Mouse (Mus musculus) lung, embryonic 15.5 days (tissue): ENCODE results near the gene Ninl. TPM values are rescaled to one million over a fixed set of nuclear protein-coding genes. Genes with fewer than 3 reads are reported as not detected.

Experiments used
- ATAC-seq: fragments of 200-750 bp; cut with Nextera tagmentation; 2 replicates; pipeline ENCODE4 v1.8.0; 2017; ENCODE audit warnings: moderate number of reproducible peaks, borderline replicate concordance; ENCODE audit not compliant: low FRiP score, low TSS enrichment; ENCODE audit errors: extremely low read depth
- H3K27ac ChIP-seq: fragments of 300-500 bp; sonication (generic); 2 replicates; pipeline ENCODE4 v1.5.1; 2015; ENCODE audit warnings: moderate library complexity, mild to moderate bottlenecking, inconsistent platforms
- H3K27me3 ChIP-seq: fragments of 300-500 bp; sonication (generic); 2 replicates; pipeline ENCODE4 v1.6.1; 2015; ENCODE audit warnings: inconsistent platforms
- H3K36me3 ChIP-seq: fragments of 300-500 bp; sonication (generic); 2 replicates; pipeline ENCODE4 v1.6.1; 2015; ENCODE audit warnings: inconsistent platforms
- H3K4me1 ChIP-seq: fragments of 300-500 bp; sonication (generic); 2 replicates; pipeline ENCODE4 v1.6.1; 2015; ENCODE audit warnings: inconsistent platforms
- H3K4me2 ChIP-seq: fragments of 300-500 bp; sonication (generic); 2 replicates; pipeline ENCODE4 v1.6.1; 2015; ENCODE audit warnings: inconsistent platforms, mild to moderate bottlenecking, moderate library complexity
- H3K4me3 ChIP-seq: fragments of 300-500 bp; sonication (generic); 2 replicates; pipeline ENCODE4 v1.5.1; 2015; ENCODE audit warnings: mild to moderate bottlenecking, inconsistent platforms
- H3K9ac ChIP-seq: fragments of 300-500 bp; sonication (generic); 2 replicates; pipeline ENCODE4 v1.6.1; 2015; ENCODE audit warnings: inconsistent platforms
- H3K9me3 ChIP-seq: fragments of 300-500 bp; sonication (generic); 2 replicates; pipeline ENCODE4 v1.6.1; 2016; ENCODE audit warnings: inconsistent platforms
- WGBS: fragments of 180-500 bp; shearing (Covaris S2); methylation state at CpG from one replicate; pipeline ENCODE4 v1.1.7; 2015; 5-methylcytosine and 5-hydroxymethylcytosine counted together
- polyA plus RNA-seq: library from polyadenylated mRNA; unstranded; fragments of >200 nt; fragmentation: Nextera tagmentation; extraction: Ambion mirVana; gene quantifications from 2 replicates; pipeline ENCODE4 v1.2.1, GENCODE M21; 2015

Ninl gene
- polyA plus RNA-seq = 11.1 and 11.3 TPM in 2 replicates

GRCm38 (mm10) chr2:151039232-151039695, at the start of gene Ninl, which contains the start of gene Nanp:
Gene Ninl, minus strand, starts transcription at chr2:151039382.
Gene Nanp, minus strand, starts transcription at chr2:151039398.
- Histone ChIP-seq H3K27ac (peak within 1 kb of the TSS; percentile 78), H3K9me3 (no peaks in the 10 kb centered on the region), H3K27me3 (no peaks in the 10 kb centered on the region), H3K4me2 (peak within 1 kb of the TSS; percentile 77), H3K4me1 (peaks cover 16% of the 10 kb centered on the region; the same call in 1 of the 2 replicates), H3K4me3 (peak within 1 kb of the TSS; percentile 96), H3K9ac (peak within 1 kb of the TSS; percentile 98), H3K36me3 (no peaks in the 10 kb centered on the region)
- ATAC-seq = peak; percentile 96
- WGBS = 1% methylated on average over 34 of the region's 34 CpGs

GRCm38 (mm10) chr2:151056637-151057036, 17.5 kb upstream of the Ninl start:
- Histone ChIP-seq H3K27ac (no peak overlapping the region), H3K36me3 (no peaks in the 10 kb centered on the region), H3K9me3 (no peaks in the 10 kb centered on the region), H3K27me3 (no peaks in the 10 kb centered on the region), H3K4me3 (no peak overlapping the region), H3K9ac (no peak overlapping the region), H3K4me2 (no peak overlapping the region), H3K4me1 (no peaks in the 10 kb centered on the region)
- ATAC-seq = no peak
- 82% methylated on average over 1 of the region's 1 CpGs for WGBS

- no peak overlapping the region for H3K27ac ChIP-seq
- WGBS = 86% methylated on average over 1 of the region's 1 CpGs
- peaks cover 16% of the 10 kb centered on the region; the same call in 1 of the 2 replicates for H3K4me1 ChIP-seq
- no peaks in the 10 kb centered on the region for H3K9me3 ChIP-seq
- H3K4me3 ChIP-seq = no peak overlapping the region
- H3K36me3 ChIP-seq = no peaks in the 10 kb centered on the region
- ATAC-seq = no peak
- H3K27me3 ChIP-seq = no peaks in the 10 kb centered on the region
- H3K4me2 ChIP-seq = no peak overlapping the region
- no peak overlapping the region for H3K9ac ChIP-seq
Observed at GRCm38 (mm10) chr2:151040411-151040810, 1.2 kb upstream of the Ninl start.

- no peaks in the 10 kb centered on the region for H3K9me3 ChIP-seq
- peak overlapping the region; percentile 77 for H3K4me2 ChIP-seq
- H3K27me3 ChIP-seq = no peaks in the 10 kb centered on the region
- no peak for ATAC-seq
- H3K27ac ChIP-seq = peak overlapping the region; percentile 41; the same call in 1 of the 2 replicates
- no peaks in the 10 kb centered on the region for H3K36me3 ChIP-seq
- peak overlapping the region; percentile 96 for H3K4me3 ChIP-seq
- 33% methylated on average over 8 of the region's 8 CpGs for WGBS
- peak overlapping the region; percentile 72 for H3K9ac ChIP-seq
- H3K4me1 ChIP-seq = peaks cover 16% of the 10 kb centered on the region; the same call in 1 of the 2 replicates
Observed at GRCm38 (mm10) chr2:151039726-151040125, 544 bp upstream of the Ninl start.

GRCm38 (mm10) chr2:151038811-151039222, 365 bp downstream of the Ninl start:
- Histone ChIP-seq H3K27ac (peak overlapping the region; percentile 78), H3K9ac (peak overlapping the region; percentile 98), H3K4me3 (peak overlapping the region; percentile 96), H3K27me3 (no peaks in the 10 kb centered on the region), H3K4me1 (peaks cover 16% of the 10 kb centered on the region; the same call in 1 of the 2 replicates), H3K4me2 (peak overlapping the region; percentile 77), H3K36me3 (no peaks in the 10 kb centered on the region), H3K9me3 (no peaks in the 10 kb centered on the region)
- under 1% methylated on average over 29 of the region's 30 CpGs for WGBS
- ATAC-seq = peak; percentile 77

GRCm38 (mm10) chr2:151037876-151038552, 1.2 kb downstream of the Ninl start:
- H3K9ac ChIP-seq = peak overlapping the region; percentile 98
- peak overlapping the region; percentile 77 for H3K4me2 ChIP-seq
- no peaks in the 10 kb centered on the region for H3K27me3 ChIP-seq
- no peak for ATAC-seq
- no peak overlapping the region for H3K27ac ChIP-seq
- H3K4me1 ChIP-seq = peaks cover 16% of the 10 kb centered on the region; the same call in 1 of the 2 replicates
- no peaks in the 10 kb centered on the region for H3K9me3 ChIP-seq
- H3K4me3 ChIP-seq = peak overlapping the region; percentile 96
- no peaks in the 10 kb centered on the region for H3K36me3 ChIP-seq
- 46% methylated on average over 18 of the region's 18 CpGs for WGBS

- H3K4me2 ChIP-seq = peak overlapping the region; percentile 77; the same call in 1 of the 2 replicates
Observed at GRCm38 (mm10) chr2:151037292-151037691, 1.9 kb downstream of the Ninl start.

GRCm38 (mm10) chr2:151036721-151037120, 2.5 kb downstream of the Ninl start:
- 83% methylated on average over 2 of the region's 2 CpGs for WGBS
- Histone ChIP-seq H3K4me1 (peaks cover 16% of the 10 kb centered on the region; the same call in 1 of the 2 replicates), H3K4me2 (no peak overlapping the region), H3K36me3 (no peaks in the 10 kb centered on the region), H3K4me3 (no peak overlapping the region), H3K9me3 (no peaks in the 10 kb centered on the region), H3K27me3 (no peaks in the 10 kb centered on the region), H3K9ac (no peak overlapping the region), H3K27ac (no peak overlapping the region)
- no peak for ATAC-seq

More at GRCm38 (mm10) chr2:151037292-151037691, 1.9 kb downstream of the Ninl start:
- Histone ChIP-seq H3K36me3 (no peaks in the 10 kb centered on the region), H3K27ac (no peak overlapping the region), H3K9me3 (no peaks in the 10 kb centered on the region), H3K9ac (no peak overlapping the region), H3K4me1 (peaks cover 16% of the 10 kb centered on the region; the same call in 1 of the 2 replicates), H3K4me3 (no peak overlapping the region), H3K27me3 (no peaks in the 10 kb centered on the region)
- WGBS = 97% methylated on average over 1 of the region's 1 CpGs
- no peak for ATAC-seq

- peaks cover 12% of the 10 kb centered on the region; the same call in 1 of the 2 replicates for H3K4me1 ChIP-seq
- H3K27me3 ChIP-seq = no peaks in the 10 kb centered on the region
- H3K9me3 ChIP-seq = no peaks in the 10 kb centered on the region
- H3K4me2 ChIP-seq = no peak overlapping the region
- H3K4me3 ChIP-seq = no peak overlapping the region
- no peak overlapping the region for H3K27ac ChIP-seq
- 95% methylated on average over 3 of the region's 3 CpGs for WGBS
- no peak overlapping the region for H3K9ac ChIP-seq
- 0 out of 2 replicates have a peak, but pooled peaks cover under 1% of the 10 kb centered on the region for H3K36me3 ChIP-seq
- ATAC-seq = no peak
Observed at GRCm38 (mm10) chr2:151034435-151034834, 4.7 kb downstream of the Ninl start.

GRCm38 (mm10) chr2:151021158-151021557, 18.0 kb downstream of the Ninl start:
- H3K4me2 ChIP-seq = no peak overlapping the region
- H3K9me3 ChIP-seq = no peaks in the 10 kb centered on the region
- H3K36me3 ChIP-seq = no peaks in the 10 kb centered on the region
- WGBS = 86% methylated on average over 10 of the region's 10 CpGs
- H3K27ac ChIP-seq = no peak overlapping the region
- H3K4me3 ChIP-seq = no peak overlapping the region
- H3K27me3 ChIP-seq = no peaks in the 10 kb centered on the region
- ATAC-seq = no peak
- no peaks in the 10 kb centered on the region for H3K4me1 ChIP-seq
- H3K9ac ChIP-seq = no peak overlapping the region

GRCm38 (mm10) chr2:151015316-151015715, 23.9 kb downstream of the Ninl start:
- H3K4me1 ChIP-seq = no peaks in the 10 kb centered on the region
- 76% methylated on average over 2 of the region's 2 CpGs for WGBS
- no peak overlapping the region for H3K4me3 ChIP-seq
- no peaks in the 10 kb centered on the region for H3K27me3 ChIP-seq
- H3K9ac ChIP-seq = no peak overlapping the region
- H3K4me2 ChIP-seq = no peak overlapping the region
- no peak overlapping the region for H3K27ac ChIP-seq
- no peaks in the 10 kb centered on the region for H3K9me3 ChIP-seq
- ATAC-seq = no peak
- H3K36me3 ChIP-seq = no peaks in the 10 kb centered on the region

- Histone ChIP-seq H3K4me3 (no peak overlapping the region), H3K9me3 (no peaks in the 10 kb centered on the region), H3K4me1 (peaks cover 17% of the 10 kb centered on the region), H3K9ac (no peak overlapping the region), H3K27ac (no peak overlapping the region), H3K4me2 (no peak overlapping the region), H3K27me3 (no peaks in the 10 kb centered on the region), H3K36me3 (no peaks in the 10 kb centered on the region)
- 44% methylated on average over 1 of the region's 1 CpGs for WGBS
- ATAC-seq = no peak
Observed at GRCm38 (mm10) chr2:151011273-151011672, 27.9 kb downstream of the Ninl start.
